Mouse (Mus musculus): ENCODE results near the gene Eif2a. TPM values are rescaled to one million over a fixed set of nuclear protein-coding genes. Genes with fewer than 3 reads are reported as not detected.
A peak's percentile ranks its signal among the peaks of the same experiment; 100 is the strongest.
"Not testable (repeated sequence)": the region's sequence is repeated elsewhere in the genome, so short reads cannot be mapped to it uniquely, and the experiment has no call there.

The Eif2a gene
- polyA plus RNA-seq, 1 experiment from 2014 or later, result 41.4 TPM

DNA sequence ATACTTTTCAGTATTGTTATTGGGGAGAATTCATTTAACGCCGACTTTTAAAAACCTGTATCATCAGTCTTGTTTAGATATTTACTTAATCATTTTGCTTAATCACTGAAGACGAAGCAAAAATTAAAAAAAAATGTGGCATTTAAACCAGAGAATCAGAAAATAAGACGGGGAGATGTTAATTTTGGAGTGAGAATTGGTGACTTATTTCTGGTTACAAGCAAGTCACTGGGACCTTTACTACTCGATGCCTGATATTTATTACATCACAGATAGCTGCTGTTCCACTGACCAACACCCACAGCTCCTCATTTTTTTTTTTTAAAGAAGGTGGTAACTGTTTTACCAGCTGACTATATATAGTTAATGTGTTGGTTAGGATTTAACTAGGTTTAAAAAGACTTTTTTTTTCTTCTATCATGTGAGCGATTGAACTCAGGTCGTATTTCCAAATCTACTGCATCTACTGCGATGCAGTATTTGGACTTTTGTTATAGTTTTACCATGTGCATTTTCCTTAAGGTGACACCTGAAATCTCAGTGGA is 52.0 kb downstream of the Eif2a start:
- Histone ChIP-seq H3K27ac (ENCODE audit: low read depth, low read length) (peak overlapping the region; percentile 98; the same call in 1 of the 2 replicates), H3K9me3 (ENCODE audit: control insufficient read depth, low read length) (no peaks in the 10 kb centered on the region), H3K4me1 (ENCODE audit: control insufficient read depth, insufficient read depth, low read length) (peaks cover 15% of the 10 kb centered on the region; the same call in 1 of the 2 replicates), H3K9ac (replicated peaks; ENCODE audit: low read depth, low read length) (peak overlapping the region; percentile 99), H3K27me3 (ENCODE audit: control insufficient read depth, insufficient read depth, low read length) (no peaks in the 10 kb centered on the region), H3K4me3 (ENCODE audit: low read depth, low read length) (peak overlapping the region; percentile 91), H3K4me2 (ENCODE audit: low read depth, low read length) (peak overlapping the region; percentile 55), H3K36me3 (ENCODE audit: control insufficient read depth, insufficient read depth, low read length) (0 out of 2 replicates have a peak, but pooled peaks cover 3% of the 10 kb centered on the region)
- no peak for ATAC-seq (ENCODE audit: low read depth)
- 22% methylated on average over 8 of the region's 8 CpGs for WGBS

DNA sequence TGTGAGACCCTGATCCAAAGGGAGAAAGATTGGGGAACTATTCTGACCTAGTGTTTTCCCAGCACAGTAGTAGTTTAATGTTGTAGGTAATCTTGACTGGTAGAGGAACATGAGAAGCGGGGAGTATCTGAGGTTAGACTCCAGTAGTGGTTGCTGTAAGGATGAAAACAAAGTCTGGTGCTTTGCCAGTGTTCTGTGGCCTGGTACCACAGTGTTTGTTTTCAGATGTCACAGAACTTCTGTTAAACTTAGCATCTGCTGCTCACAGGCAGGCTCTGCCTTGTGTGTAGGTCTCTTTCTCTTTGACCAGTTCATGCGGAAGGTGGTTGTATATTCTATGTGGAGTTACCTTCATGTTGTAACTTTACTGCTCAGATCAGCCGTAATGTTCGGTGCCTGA is 55.9 kb downstream of the Eif2a start:
- 85% methylated on average over 4 of the region's 4 CpGs for WGBS
- H3K9me3 ChIP-seq (ENCODE audit: control insufficient read depth, low read length), result no peaks in the 10 kb centered on the region
- H3K27ac ChIP-seq (ENCODE audit: low read depth, low read length), result no peak overlapping the region
- no peak overlapping the region for H3K9ac ChIP-seq (replicated peaks; ENCODE audit: low read depth, low read length)
- H3K36me3 ChIP-seq (ENCODE audit: control insufficient read depth, insufficient read depth, low read length), result peaks cover 8% of the 10 kb centered on the region
- H3K4me2 ChIP-seq (ENCODE audit: low read depth, low read length), result no peak overlapping the region
- H3K4me3 ChIP-seq (ENCODE audit: low read depth, low read length), result no peak overlapping the region
- ATAC-seq (ENCODE audit: low read depth), result no peak
- no peaks in the 10 kb centered on the region for H3K27me3 ChIP-seq (ENCODE audit: control insufficient read depth, insufficient read depth, low read length)
- peaks cover 14% of the 10 kb centered on the region; the same call in 1 of the 2 replicates for H3K4me1 ChIP-seq (ENCODE audit: control insufficient read depth, insufficient read depth, low read length)

DNA sequence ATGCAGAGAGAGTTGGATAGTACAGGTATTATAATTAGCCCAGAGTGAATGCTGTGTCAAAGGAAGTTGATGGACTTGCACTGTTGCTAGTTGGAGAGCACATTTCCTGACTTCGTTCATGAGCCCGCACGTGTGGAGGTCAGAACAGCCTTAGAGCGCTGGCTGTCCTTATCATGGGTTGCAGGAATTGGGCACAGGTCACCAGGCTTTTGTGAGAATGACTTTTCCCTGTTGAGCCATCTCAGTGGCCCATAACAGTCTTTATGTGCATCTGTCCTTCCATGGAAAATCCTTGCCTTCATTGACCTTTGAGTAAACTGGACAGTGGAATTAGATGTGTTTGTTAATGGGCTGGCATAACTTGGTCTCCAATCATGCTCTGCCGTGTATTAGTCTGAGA is 56.7 kb downstream of the Eif2a start:
- H3K27ac ChIP-seq (ENCODE audit: low read depth, low read length), result no peak overlapping the region
- H3K9ac ChIP-seq (replicated peaks; ENCODE audit: low read depth, low read length), result no peak overlapping the region
- WGBS, result 85% methylated on average over 5 of the region's 5 CpGs
- H3K9me3 ChIP-seq (ENCODE audit: control insufficient read depth, low read length), result no peaks in the 10 kb centered on the region
- no peak overlapping the region for H3K4me2 ChIP-seq (ENCODE audit: low read depth, low read length)
- H3K36me3 ChIP-seq (ENCODE audit: control insufficient read depth, insufficient read depth, low read length), result peaks cover 8% of the 10 kb centered on the region
- no peak overlapping the region for H3K4me3 ChIP-seq (ENCODE audit: low read depth, low read length)
- no peaks in the 10 kb centered on the region for H3K27me3 ChIP-seq (ENCODE audit: control insufficient read depth, insufficient read depth, low read length)
- H3K4me1 ChIP-seq (ENCODE audit: control insufficient read depth, insufficient read depth, low read length), result peaks cover 14% of the 10 kb centered on the region; the same call in 1 of the 2 replicates
- no peak for ATAC-seq (ENCODE audit: low read depth)

DNA sequence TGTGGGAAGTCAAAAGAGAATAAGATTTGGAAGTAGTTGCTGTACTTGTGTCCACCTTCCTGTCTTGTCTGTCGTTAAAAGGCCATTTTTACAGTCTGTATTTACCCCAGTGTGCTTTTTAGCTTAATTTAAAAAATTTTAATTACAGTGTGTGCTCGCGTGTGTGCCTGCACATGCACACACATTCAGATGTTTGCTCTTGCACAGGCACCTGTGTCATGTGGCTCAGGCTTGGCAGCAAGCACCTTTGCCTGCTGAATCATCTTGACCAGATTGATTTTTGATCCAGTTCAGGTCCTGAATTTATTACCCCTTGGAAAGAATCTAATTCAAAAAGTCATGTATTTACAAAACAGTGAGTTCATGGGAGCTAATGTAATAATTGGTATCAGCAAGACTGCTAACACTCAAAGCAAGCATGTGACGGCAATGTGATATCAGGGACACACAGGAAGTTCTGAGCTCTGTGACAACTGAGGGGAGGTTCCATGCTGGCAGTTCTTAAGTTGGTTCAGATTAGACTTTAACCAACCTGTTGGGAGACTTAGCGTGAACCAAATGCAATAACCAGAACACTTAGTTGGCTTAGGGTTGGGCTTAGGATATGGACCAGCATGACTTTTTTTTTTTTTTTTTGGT is 57.3 kb downstream of the Eif2a start:
- 89% methylated on average over 5 of the region's 5 CpGs for WGBS
- no peak for ATAC-seq (ENCODE audit: low read depth)
- Histone ChIP-seq H3K4me1 (ENCODE audit: control insufficient read depth, insufficient read depth, low read length) (peaks cover 11% of the 10 kb centered on the region; the same call in 1 of the 2 replicates), H3K27me3 (ENCODE audit: control insufficient read depth, insufficient read depth, low read length) (no peaks in the 10 kb centered on the region), H3K4me3 (ENCODE audit: low read depth, low read length) (no peak overlapping the region), H3K9me3 (ENCODE audit: control insufficient read depth, low read length) (no peaks in the 10 kb centered on the region), H3K36me3 (ENCODE audit: control insufficient read depth, insufficient read depth, low read length) (peaks cover 8% of the 10 kb centered on the region), H3K4me2 (ENCODE audit: low read depth, low read length) (no peak overlapping the region), H3K9ac (replicated peaks; ENCODE audit: low read depth, low read length) (no peak overlapping the region), H3K27ac (ENCODE audit: low read depth, low read length) (no peak overlapping the region)

DNA sequence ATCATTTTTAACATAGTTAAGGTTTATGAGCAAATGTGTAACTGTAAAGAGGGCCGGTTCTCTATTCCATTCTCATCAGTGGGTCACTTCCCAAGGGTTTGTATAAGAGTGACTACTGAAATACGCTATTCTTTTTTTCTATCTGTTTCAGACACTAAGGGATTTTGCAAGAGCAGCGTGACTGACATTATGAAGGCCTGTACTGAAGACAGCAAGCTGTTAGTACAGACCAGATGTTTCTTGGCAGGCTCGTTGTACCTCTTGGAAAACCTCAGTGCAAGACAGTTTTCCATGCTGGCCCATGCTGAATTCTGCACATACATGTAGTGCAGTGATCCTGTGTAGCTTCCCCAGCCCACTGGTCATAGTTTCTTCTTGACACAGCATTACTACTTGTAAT is 64.9 kb downstream of the Eif2a start:
- not testable (repeated sequence) for ATAC-seq (ENCODE audit: low read depth); H3K27me3 ChIP-seq (ENCODE audit: control insufficient read depth, insufficient read depth, low read length); H3K4me2 ChIP-seq (ENCODE audit: low read depth, low read length); H3K9ac ChIP-seq (replicated peaks; ENCODE audit: low read depth, low read length); H3K4me3 ChIP-seq (ENCODE audit: low read depth, low read length); H3K27ac ChIP-seq (ENCODE audit: low read depth, low read length); H3K4me1 ChIP-seq (ENCODE audit: control insufficient read depth, insufficient read depth, low read length); H3K9me3 ChIP-seq (ENCODE audit: control insufficient read depth, low read length)
- H3K36me3 ChIP-seq (ENCODE audit: control insufficient read depth, insufficient read depth, low read length), result peaks cover 12% of the 10 kb centered on the region
- WGBS, result 89% methylated on average over 4 of the region's 4 CpGs

DNA sequence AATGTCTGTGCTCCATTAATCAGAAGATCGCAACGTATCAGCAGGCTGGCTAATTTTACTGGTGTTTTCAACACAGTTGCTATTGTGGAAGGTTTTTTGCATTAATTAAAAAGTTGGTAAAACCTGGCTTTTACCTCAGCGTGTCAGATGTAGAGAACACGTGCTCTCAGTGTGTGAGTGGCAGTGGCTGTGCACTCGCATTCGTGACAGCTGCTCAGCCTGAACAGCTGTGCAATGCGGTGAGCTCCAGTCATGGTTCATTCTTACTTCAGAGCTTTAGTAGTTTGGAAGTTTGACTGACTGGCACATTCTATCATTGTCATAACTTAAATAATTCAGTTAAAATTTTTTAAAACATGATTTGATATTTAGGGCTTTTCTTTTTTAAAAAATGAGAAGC is 67.0 kb downstream of the Eif2a start:
- not testable (repeated sequence) for H3K4me3 ChIP-seq (ENCODE audit: low read depth, low read length); ATAC-seq (ENCODE audit: low read depth); H3K27me3 ChIP-seq (ENCODE audit: control insufficient read depth, insufficient read depth, low read length); H3K9ac ChIP-seq (replicated peaks; ENCODE audit: low read depth, low read length); H3K27ac ChIP-seq (ENCODE audit: low read depth, low read length); H3K4me1 ChIP-seq (ENCODE audit: control insufficient read depth, insufficient read depth, low read length); H3K9me3 ChIP-seq (ENCODE audit: control insufficient read depth, low read length); H3K4me2 ChIP-seq (ENCODE audit: low read depth, low read length); H3K36me3 ChIP-seq (ENCODE audit: control insufficient read depth, insufficient read depth, low read length)
- 67% methylated on average over 7 of the region's 7 CpGs for WGBS

DNA sequence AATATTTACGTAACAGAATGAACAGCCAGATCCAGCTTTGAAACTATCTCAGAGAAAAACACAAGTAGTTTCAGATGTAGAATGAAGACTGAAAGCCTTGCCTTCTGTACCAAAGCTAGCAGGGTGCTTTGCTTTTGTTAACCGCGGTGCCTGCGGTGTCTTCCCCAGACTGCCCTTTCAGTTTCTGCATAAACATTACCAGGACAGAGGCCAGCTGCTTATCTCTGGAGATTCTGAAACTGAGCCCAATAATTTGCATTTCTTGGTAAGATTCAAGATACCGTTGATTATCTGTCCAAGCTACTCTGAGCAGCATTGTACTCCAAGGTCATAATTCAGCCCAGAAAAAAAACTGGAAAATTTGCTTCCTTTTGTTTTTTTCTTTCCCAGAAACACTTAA is 68.0 kb downstream of the Eif2a start:
- H3K9ac ChIP-seq (replicated peaks; ENCODE audit: low read depth, low read length), result no peak overlapping the region
- no peaks in the 10 kb centered on the region for H3K4me1 ChIP-seq (ENCODE audit: control insufficient read depth, insufficient read depth, low read length)
- H3K27ac ChIP-seq (ENCODE audit: low read depth, low read length), result no peak overlapping the region
- no peaks in the 10 kb centered on the region for H3K27me3 ChIP-seq (ENCODE audit: control insufficient read depth, insufficient read depth, low read length)
- H3K4me2 ChIP-seq (ENCODE audit: low read depth, low read length), result no peak overlapping the region
- H3K9me3 ChIP-seq (ENCODE audit: control insufficient read depth, low read length), result no peaks in the 10 kb centered on the region
- H3K36me3 ChIP-seq (ENCODE audit: control insufficient read depth, insufficient read depth, low read length), result peaks cover 5% of the 10 kb centered on the region; the same call in 1 of the 2 replicates
- no peak for ATAC-seq (ENCODE audit: low read depth)
- WGBS, result 32% methylated on average over 5 of the region's 5 CpGs
- no peak overlapping the region for H3K4me3 ChIP-seq (ENCODE audit: low read depth, low read length)

Other genes starting within 250 kb of the Eif2a start
- 13.3 and 15.7 TPM in 2 replicates for gene Tsc22d2, start 111.1 kb upstream of the Eif2a start, polyA plus RNA-seq (2014; fragmentation: Nextera tagmentation; extraction: Ambion mirVana)
- gene Serp1, start 71 bp downstream of the Eif2a start, polyA plus RNA-seq (2014; fragmentation: Nextera tagmentation; extraction: Ambion mirVana), result 46.2 and 68.5 TPM in 2 replicates
- gene Selenot, start 50.8 kb downstream of the Eif2a start, polyA plus RNA-seq (2014; fragmentation: Nextera tagmentation; extraction: Ambion mirVana), result 36.7 and 41.4 TPM in 2 replicates
- gene Erich6, start 111.4 kb downstream of the Eif2a start, polyA plus RNA-seq (2014; fragmentation: Nextera tagmentation; extraction: Ambion mirVana), result 0.23 and 0.29 TPM in 2 replicates
- 12.1 and 14.3 TPM in 2 replicates for gene Siah2, start 166.6 kb downstream of the Eif2a start, polyA plus RNA-seq (2014; fragmentation: Nextera tagmentation; extraction: Ambion mirVana)

Data from neural tube, embryonic 14.5 days (tissue).